Mouse (Mus musculus): ENCODE data around the gene Thoc6. TPM values are rescaled to one million over a fixed set of nuclear protein-coding genes. Genes with fewer than 3 reads are reported as not detected.

Gene Thoc6
- polyA plus RNA-seq, 1 experiment, result 23.4 TPM

- Histone ChIP-seq H3K4me1 (ENCODE audit: control insufficient read depth, insufficient read depth, low read length) (no peaks in the 10 kb centered on the region), H3K27ac (ENCODE audit: insufficient read depth, low read depth, low read length) (no peak overlapping the region), H3K4me3 (ENCODE audit: insufficient read depth, low read length) (peak overlapping the region; percentile 59)
- TF ChIP-seq POLR2A (IDR thresholded peaks at IDR 0.05; ENCODE audit: borderline replicate concordance, low read depth, low read length) (no peak), CTCF (IDR thresholded peaks at IDR 0.05; ENCODE audit: low read depth, low read length) (no peak)
Measured at GRCm38 (mm10) chr17:23700079-23700478, 26.4 kb upstream of the Thoc6 start.

- peak overlapping the region; percentile 59 for H3K4me3 ChIP-seq (ENCODE audit: insufficient read depth, low read length)
- TF ChIP-seq POLR2A (IDR thresholded peaks at IDR 0.05; ENCODE audit: borderline replicate concordance, low read depth, low read length), result no peak
- TF ChIP-seq CTCF (IDR thresholded peaks at IDR 0.05; ENCODE audit: low read depth, low read length), result no peak
- H3K27ac ChIP-seq (ENCODE audit: insufficient read depth, low read depth, low read length), result no peak overlapping the region
- H3K4me1 ChIP-seq (ENCODE audit: control insufficient read depth, insufficient read depth, low read length), result no peaks in the 10 kb centered on the region
Measured at GRCm38 (mm10) chr17:23699131-23700077, 25.7 kb upstream of the Thoc6 start.

GRCm38 (mm10) chr17:23695801-23696200 lies 22.1 kb upstream of the Thoc6 start:
- no peak overlapping the region for H3K27ac ChIP-seq (ENCODE audit: insufficient read depth, low read depth, low read length)
- no peaks in the 10 kb centered on the region for H3K4me1 ChIP-seq (ENCODE audit: control insufficient read depth, insufficient read depth, low read length)
- TF ChIP-seq POLR2A (IDR thresholded peaks at IDR 0.05; ENCODE audit: borderline replicate concordance, low read depth, low read length) (no peak), CTCF (IDR thresholded peaks at IDR 0.05; ENCODE audit: low read depth, low read length) (no peak)
- H3K4me3 ChIP-seq (ENCODE audit: insufficient read depth, low read length), result no peak overlapping the region

GRCm38 (mm10) chr17:23694491-23694890 lies 20.8 kb upstream of the Thoc6 start:
- no peaks in the 10 kb centered on the region for H3K4me1 ChIP-seq (ENCODE audit: control insufficient read depth, insufficient read depth, low read length)
- no peak overlapping the region for H3K27ac ChIP-seq (ENCODE audit: insufficient read depth, low read depth, low read length)
- no peak for TF ChIP-seq POLR2A (IDR thresholded peaks at IDR 0.05; ENCODE audit: borderline replicate concordance, low read depth, low read length)
- no peak for TF ChIP-seq CTCF (IDR thresholded peaks at IDR 0.05; ENCODE audit: low read depth, low read length)
- H3K4me3 ChIP-seq (ENCODE audit: insufficient read depth, low read length), result no peak overlapping the region

GRCm38 (mm10) chr17:23683856-23684672 lies 10.4 kb upstream of the Thoc6 start, which contains the start of gene Cldn9:
Cldn9 (minus strand) TSS chr17:23684026.
- no peak within 1 kb of the TSS for H3K4me3 ChIP-seq (ENCODE audit: insufficient read depth, low read length)
- TF ChIP-seq CTCF (IDR thresholded peaks at IDR 0.05; ENCODE audit: low read depth, low read length), result no peak
- TF ChIP-seq POLR2A (IDR thresholded peaks at IDR 0.05; ENCODE audit: borderline replicate concordance, low read depth, low read length), result no peak
- H3K27ac ChIP-seq (ENCODE audit: insufficient read depth, low read depth, low read length), result no peak within 1 kb of the TSS
- no peaks in the 10 kb centered on the region for H3K4me1 ChIP-seq (ENCODE audit: control insufficient read depth, insufficient read depth, low read length)

- no peak for TF ChIP-seq POLR2A (IDR thresholded peaks at IDR 0.05; ENCODE audit: borderline replicate concordance, low read depth, low read length)
- no peak for TF ChIP-seq CTCF (IDR thresholded peaks at IDR 0.05; ENCODE audit: low read depth, low read length)
- no peak overlapping the region for H3K4me3 ChIP-seq (ENCODE audit: insufficient read depth, low read length)
Measured at GRCm38 (mm10) chr17:23683226-23683625, 9.5 kb upstream of the Thoc6 start.

GRCm38 (mm10) chr17:23682530-23682929 lies 8.8 kb upstream of the Thoc6 start:
- H3K4me1 ChIP-seq (ENCODE audit: control insufficient read depth, insufficient read depth, low read length), result peaks cover 2% of the 10 kb centered on the region; the same call in 1 of the 2 replicates
- TF ChIP-seq CTCF (IDR thresholded peaks at IDR 0.05; ENCODE audit: low read depth, low read length) (no peak), POLR2A (IDR thresholded peaks at IDR 0.05; ENCODE audit: borderline replicate concordance, low read depth, low read length) (no peak)
- no peak overlapping the region for H3K4me3 ChIP-seq (ENCODE audit: insufficient read depth, low read length)
- H3K27ac ChIP-seq (ENCODE audit: insufficient read depth, low read depth, low read length), result no peak overlapping the region

More at GRCm38 (mm10) chr17:23683226-23683625, 9.5 kb upstream of the Thoc6 start:
- Histone ChIP-seq H3K4me1 (ENCODE audit: control insufficient read depth, insufficient read depth, low read length) (no peaks in the 10 kb centered on the region), H3K27ac (ENCODE audit: insufficient read depth, low read depth, low read length) (no peak overlapping the region)

- TF ChIP-seq CTCF (IDR thresholded peaks at IDR 0.05; ENCODE audit: low read depth, low read length) (no peak), POLR2A (IDR thresholded peaks at IDR 0.05; ENCODE audit: borderline replicate concordance, low read depth, low read length) (no peak)
- H3K4me1 ChIP-seq (ENCODE audit: control insufficient read depth, insufficient read depth, low read length), result peaks cover 3% of the 10 kb centered on the region; the same call in 1 of the 2 replicates
- no peak overlapping the region for H3K27ac ChIP-seq (ENCODE audit: insufficient read depth, low read depth, low read length)
- no peak overlapping the region for H3K4me3 ChIP-seq (ENCODE audit: insufficient read depth, low read length)
Measured at GRCm38 (mm10) chr17:23682092-23682491, 8.4 kb upstream of the Thoc6 start.

GRCm38 (mm10) chr17:23681086-23681485 lies 7.4 kb upstream of the Thoc6 start:
- no peak overlapping the region for H3K4me3 ChIP-seq (ENCODE audit: insufficient read depth, low read length)
- no peak overlapping the region for H3K27ac ChIP-seq (ENCODE audit: insufficient read depth, low read depth, low read length)
- TF ChIP-seq CTCF (IDR thresholded peaks at IDR 0.05; ENCODE audit: low read depth, low read length) (no peak), POLR2A (IDR thresholded peaks at IDR 0.05; ENCODE audit: borderline replicate concordance, low read depth, low read length) (no peak)
- peaks cover 3% of the 10 kb centered on the region; the same call in 1 of the 2 replicates for H3K4me1 ChIP-seq (ENCODE audit: control insufficient read depth, insufficient read depth, low read length)
